In the genomic region with DNA sequence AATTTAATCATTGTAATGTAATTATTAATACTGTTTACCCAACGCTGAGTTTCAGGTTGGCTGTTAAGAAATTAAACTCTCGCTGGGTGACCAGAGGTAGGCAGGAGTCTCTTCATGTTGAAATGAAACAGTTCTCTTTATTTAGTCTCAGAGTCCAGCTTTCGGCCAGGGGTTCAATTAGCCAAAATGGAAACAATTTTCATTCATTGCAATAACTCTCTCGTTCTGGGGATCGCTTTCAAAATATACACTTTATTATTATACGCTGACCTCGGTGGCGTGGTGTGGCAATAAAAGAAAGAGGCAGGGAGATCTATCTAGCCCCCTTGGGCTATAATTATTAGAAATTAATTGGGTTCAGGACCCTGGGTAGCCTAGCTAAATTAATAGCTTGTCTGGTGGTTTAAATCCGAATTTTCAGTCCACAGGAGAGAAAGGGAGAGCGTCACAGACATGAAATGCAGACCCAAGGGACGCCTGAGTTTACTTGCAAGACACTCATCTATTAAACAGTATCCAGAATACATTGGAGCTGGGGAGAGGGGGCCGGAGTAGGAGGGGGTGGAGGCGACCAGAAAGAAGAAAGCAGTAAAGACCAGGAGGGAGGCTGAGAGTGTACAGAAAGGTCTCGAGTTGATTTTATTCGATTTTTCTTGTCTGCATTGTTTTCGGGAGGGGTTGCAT, we compare ENCODE assay signal across 9 mouse cellular contexts. TPM values are rescaled to one million over a fixed set of nuclear protein-coding genes. Genes with fewer than 3 reads are reported as not detected.
DNase-seq lines count a peak whose midpoint lies in the region; ATAC-seq and TF ChIP-seq lines count a peak whose summit lies in the region.
"Had no signal": no experiment of that assay in that cellular context is flagged by ENCODE, and none has a peak within 500 bp of the region (broad histone marks: within the 10 kb centered on the region; RNA-seq: fewer than 3 reads in every experiment).

No protein-coding gene starts in this region.

- DNase-seq in kidney, adult 2 months = peak; percentile 19
- no peak for DNase-seq in kidney, adult 11 months
- no peak for DNase-seq in embryonic facial prominence, embryonic 14.5 days (ENCODE audit: low spot score)
- DNase-seq in hindlimb bud, embryonic 11.5 days (ENCODE audit: extremely low spot score, low read depth, low spot score) = peak; percentile 24
- DNase-seq in midbrain, postnatal 0 days (ENCODE audit: low spot score) = no peak
- no peak for DNase-seq in thymus, postnatal 36 days
- no peak for DNase-seq in gastrocnemius, postnatal 25 days
- DNase-seq in natural killer cell, adult 2 months (ENCODE audit: low spot score in 2 of 2) = no peak
- DNase-seq: thymus, adult 2 months had no signal

- H3K4me1 ChIP-seq in kidney, adult 2 months (ENCODE audit: control insufficient read depth, insufficient read depth, low read length) = peaks cover 2% of the 10 kb centered on the region; the same call in 1 of the 2 replicates
- 0 out of 2 replicates have a peak, but pooled peaks cover 3% of the 10 kb centered on the region for H3K4me1 ChIP-seq in embryonic facial prominence, embryonic 14.5 days (ENCODE audit: control insufficient read depth, insufficient read depth, low read length)
- 0 out of 2 replicates have a peak, but pooled peaks cover 5% of the 10 kb centered on the region for H3K4me1 ChIP-seq in midbrain, postnatal 0 days (ENCODE audit: insufficient read depth, low read length)

- H3K4me2 ChIP-seq in embryonic facial prominence, embryonic 14.5 days (ENCODE audit: low read depth, low read length) = peak overlapping the region; percentile 73
- H3K4me2 ChIP-seq in midbrain, postnatal 0 days (ENCODE audit: low read depth, low read length, poor library complexity, severe bottlenecking) = peak overlapping the region; percentile 47; the same call in 1 of the 2 replicates

- H3K4me3 ChIP-seq in kidney, adult 2 months (ENCODE audit: insufficient read depth, low read depth, low read length) = no peak overlapping the region; the same call in 1 of the 2 replicates
- H3K4me3 ChIP-seq in embryonic facial prominence, embryonic 14.5 days (ENCODE audit: low read depth, low read length) = peak overlapping the region; percentile 43
- no peak overlapping the region for H3K4me3 ChIP-seq in midbrain, postnatal 0 days (ENCODE audit: low read depth, low read length)

- ATAC-seq in embryonic facial prominence, embryonic 14.5 days (ENCODE audit: low read depth) = no peak
- ATAC-seq in midbrain, postnatal 0 days (ENCODE audit: low FRiP score) = no peak

- no peaks in the 10 kb centered on the region for H3K9me3 ChIP-seq in embryonic facial prominence, embryonic 14.5 days (ENCODE audit: control insufficient read depth, low read length)
- H3K9me3 ChIP-seq in midbrain, postnatal 0 days (ENCODE audit: low read length) = no peaks in the 10 kb centered on the region

- no peaks in the 10 kb centered on the region for H3K36me3 ChIP-seq in kidney, adult 2 months (ENCODE audit: control insufficient read depth, insufficient read depth, low read length)
- no peaks in the 10 kb centered on the region for H3K36me3 ChIP-seq in embryonic facial prominence, embryonic 14.5 days (ENCODE audit: control insufficient read depth, insufficient read depth, low read length)
- H3K36me3 ChIP-seq in midbrain, postnatal 0 days (ENCODE audit: insufficient read depth, low read length) = no peaks in the 10 kb centered on the region

- H3K27me3 ChIP-seq in kidney, adult 2 months (replicated peaks; ENCODE audit: control insufficient read depth, insufficient read depth, low read length) = peaks cover 5% of the 10 kb centered on the region
- H3K27me3 ChIP-seq in embryonic facial prominence, embryonic 14.5 days (replicated peaks; ENCODE audit: control insufficient read depth, insufficient read depth, low read length) = peaks cover 77% of the 10 kb centered on the region
- H3K27me3 ChIP-seq in midbrain, postnatal 0 days (ENCODE audit: insufficient read depth, low read length) = peaks cover 37% of the 10 kb centered on the region

- no peak for TF ChIP-seq POLR2A in kidney, adult 2 months (IDR thresholded peaks at IDR 0.05; ENCODE audit: low read depth, low read length)

- H3K27ac ChIP-seq in kidney, adult 2 months (ENCODE audit: insufficient read depth, low read depth, low read length) = peak overlapping the region; percentile 34
- H3K27ac ChIP-seq in embryonic facial prominence, embryonic 14.5 days (replicated peaks; ENCODE audit: low read depth, low read length) = no peak overlapping the region
- H3K27ac ChIP-seq in midbrain, postnatal 0 days (ENCODE audit: low read depth, low read length) = no peak overlapping the region

- H3K9ac ChIP-seq in embryonic facial prominence, embryonic 14.5 days (ENCODE audit: low read depth, low read length) = no peak overlapping the region
- H3K9ac ChIP-seq in midbrain, postnatal 0 days (replicated peaks; ENCODE audit: low read length, poor library complexity, severe bottlenecking) = no peak overlapping the region

- WGBS in kidney, adult 2 months = 31% methylated on average over 16 of the region's 16 CpGs
- WGBS in embryonic facial prominence, embryonic 14.5 days = 9% methylated on average over 16 of the region's 16 CpGs
- WGBS in midbrain, postnatal 0 days = 11% methylated on average over 16 of the region's 16 CpGs

- no peak for TF ChIP-seq CTCF in kidney, adult 2 months (conservative IDR thresholded peaks at IDR 0.05; ENCODE audit: insufficient read depth, insufficient read length, low read depth, low read length)
- TF ChIP-seq CTCF in midbrain, postnatal 0 days (IDR thresholded peaks at IDR 0.05) = no peak

RNA-seq across cellular contexts. Expression of gene Mecom, which starts 34.4 kb away (rescaled TPM):
- polyA plus RNA-seq in kidney, adult 2 months (2012; rRNA removed) = 12.9 and 16.1 TPM in 2 replicates
- polyA plus RNA-seq in embryonic facial prominence, embryonic 14.5 days (2014; fragmentation: Nextera tagmentation; extraction: Ambion mirVana) = 13.0 and 18.9 TPM in 2 replicates
- total RNA-seq in midbrain, postnatal 0 days (2014; rRNA removed) = 4.7 and 5.1 TPM in 2 replicates
- polyA plus RNA-seq in midbrain, postnatal 0 days (2015; fragmentation: Nextera tagmentation; extraction: Ambion mirVana) = 2.0 and 2.6 TPM in 2 replicates
- 1 to 10 TPM; 6.7 to 8.8 TPM for total RNA-seq in gastrocnemius, postnatal 25 days (2021)

Comparison
In these comparisons a context has a peak if more than half of its experiments do, and no peak if none do; other contexts are left out.
1. DNase-seq: peak in kidney, adult 2 months (single experiment) and hindlimb bud, embryonic 11.5 days (single experiment); none in kidney, adult 11 months (single experiment), embryonic facial prominence, embryonic 14.5 days (single experiment), midbrain, postnatal 0 days (single experiment), thymus, postnatal 36 days (0 of 2), gastrocnemius, postnatal 25 days (single experiment) and natural killer cell, adult 2 months (0 of 2).